Mouse (Mus musculus) lung, adult 18-20 months (tissue): ENCODE results near the gene Snu13.
A peak's percentile ranks its signal among the peaks of the same experiment; 100 is the strongest.

ENCODE experiments used
- DNase-seq, 2 experiments: peaks; one replicate each; pipeline ENCODE4 v3.0.0; 2022; ENCODE audit warnings: mixed read lengths in 2 of 2

Gene Snu13

GRCm38 (mm10) chr15:82023965-82024635 is 23.3 kb downstream of the Snu13 start:
- no peak for DNase-seq

GRCm38 (mm10) chr15:82022535-82023088 is 24.8 kb downstream of the Snu13 start:
- DNase-seq, result peak in 1 of 2 experiments; percentile 5

- DNase-seq, result no peak
Observed at GRCm38 (mm10) chr15:82019288-82019687, 28.1 kb downstream of the Snu13 start.

GRCm38 (mm10) chr15:82017461-82017860 is 29.9 kb downstream of the Snu13 start:
- no peak for DNase-seq

- DNase-seq, result no peak
Observed at GRCm38 (mm10) chr15:82016830-82017229, 30.6 kb downstream of the Snu13 start.

- DNase-seq, result peak; percentile 99 to 100
Observed at GRCm38 (mm10) chr15:82016101-82016808, 31.1 kb downstream of the Snu13 start.

- DNase-seq, result peak; percentile 21 to 30
Observed at GRCm38 (mm10) chr15:82015392-82016100, 31.9 kb downstream of the Snu13 start.

GRCm38 (mm10) chr15:82014745-82015391 is 32.5 kb downstream of the Snu13 start:
- no peak for DNase-seq

GRCm38 (mm10) chr15:82011947-82012346 is 35.5 kb downstream of the Snu13 start:
- DNase-seq, result no peak

- no peak for DNase-seq
Observed at GRCm38 (mm10) chr15:82004257-82004656, 43.1 kb downstream of the Snu13 start.

- no peak for DNase-seq
Observed at GRCm38 (mm10) chr15:81993992-81994391, 53.4 kb downstream of the Snu13 start.

- DNase-seq, result no peak
Observed at GRCm38 (mm10) chr15:81990549-81990948, 56.8 kb downstream of the Snu13 start.
